Mouse (Mus musculus) adrenal gland, adult 18-20 months (tissue): ENCODE data around the gene Fyn. TPM values are rescaled to one million over a fixed set of nuclear protein-coding genes. Genes with fewer than 3 reads are reported as not detected.

ENCODE experiments used
- DNase-seq, 2 experiments: peaks; one replicate each; pipeline ENCODE4 v3.0.0; 2021 to 2022; ENCODE audit warnings: low spot score in 2 of 2
- total RNA-seq, 2 experiments: library from RNA; stranded (reverse); gene quantifications; 1 replicate in 1 of 2; 2 replicates in 1 of 2; pipeline ENCODE4 v1.2.3; 2021

Fyn gene
- total RNA-seq, 2 experiments from 2014 or later, result 41.4 to 46.2 TPM

- no peak for DNase-seq
These were observed 8.6 kb downstream of the Fyn start for GRCm38 (mm10) chr10:39377219-39377618.

- no peak for DNase-seq
These were observed 9.5 kb downstream of the Fyn start for GRCm38 (mm10) chr10:39378025-39378603.

- no peak for DNase-seq
These were observed 10.6 kb downstream of the Fyn start for GRCm38 (mm10) chr10:39379287-39379686.

DNA sequence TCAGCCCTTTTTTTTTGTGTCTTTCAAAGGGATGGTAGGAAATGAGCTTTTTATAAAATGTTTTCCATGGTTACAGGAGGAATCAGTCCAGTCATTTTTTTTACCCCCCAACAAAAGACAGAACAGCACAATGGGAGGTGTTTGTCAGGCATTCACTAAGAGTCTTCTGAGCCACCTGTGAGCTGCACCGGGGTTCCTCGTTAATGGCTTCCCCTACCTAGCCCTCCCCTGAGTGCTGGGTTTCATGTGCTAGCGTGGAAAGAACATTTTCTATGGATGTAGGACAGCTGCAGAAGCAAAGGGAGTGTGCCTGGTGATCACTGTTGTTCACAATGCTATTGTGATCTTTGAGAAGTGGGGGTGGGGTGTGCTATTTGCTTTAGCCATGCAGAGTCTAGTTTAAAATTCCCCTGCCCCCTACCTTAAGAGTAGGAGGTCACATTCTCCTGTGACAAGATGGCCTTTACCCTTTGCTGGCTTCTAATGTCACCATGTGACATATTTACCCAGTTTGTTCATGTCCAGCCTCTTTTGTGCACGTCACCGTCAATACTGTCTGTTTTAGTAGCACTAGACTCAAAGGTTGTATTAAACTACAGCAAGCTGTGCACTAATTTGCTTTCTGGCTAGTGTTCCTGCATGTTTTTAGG lies 11.2 kb downstream of the Fyn start:
- DNase-seq, result no peak

DNA sequence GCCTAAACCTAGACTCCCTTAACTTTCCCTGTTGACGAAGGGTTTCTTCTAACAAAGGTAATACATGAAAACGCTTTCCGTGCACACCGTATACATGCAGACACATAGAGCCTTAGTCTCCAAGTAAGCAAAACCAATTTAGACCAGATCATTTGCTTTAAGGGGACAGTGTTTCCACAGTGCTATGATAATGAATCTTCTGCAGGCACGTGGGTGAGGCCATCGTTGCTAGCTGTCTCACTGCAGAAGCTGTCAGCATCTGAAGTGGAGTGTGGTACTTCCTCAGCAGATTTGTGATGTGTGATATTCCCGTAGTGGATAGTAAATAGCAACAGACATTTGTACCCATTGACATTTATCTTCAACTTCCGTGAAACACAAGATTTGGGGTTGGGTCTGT lies 16.6 kb downstream of the Fyn start:
- DNase-seq, result no peak

- no peak for DNase-seq
These were observed 17.5 kb downstream of the Fyn start for GRCm38 (mm10) chr10:39386203-39386602.

DNA sequence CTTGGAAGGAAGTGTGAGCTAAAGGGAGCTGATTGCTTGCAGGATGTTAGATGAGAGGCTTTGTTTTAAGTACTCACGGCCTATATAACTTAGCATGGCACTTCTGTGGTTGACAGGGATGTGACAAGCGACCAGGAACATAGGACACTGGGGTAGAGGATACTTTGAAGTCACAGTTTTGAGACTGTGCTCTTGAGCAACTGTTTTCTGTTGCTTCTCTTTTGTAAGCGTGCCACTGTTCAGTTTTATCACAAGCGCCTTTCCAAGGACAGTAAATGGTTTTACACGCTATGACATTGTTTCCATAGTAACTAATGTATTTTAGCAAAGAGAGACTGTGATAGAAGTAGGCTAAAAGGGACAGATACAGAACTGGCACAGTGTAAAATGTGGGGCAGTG lies 18.4 kb downstream of the Fyn start:
- no peak for DNase-seq

DNA sequence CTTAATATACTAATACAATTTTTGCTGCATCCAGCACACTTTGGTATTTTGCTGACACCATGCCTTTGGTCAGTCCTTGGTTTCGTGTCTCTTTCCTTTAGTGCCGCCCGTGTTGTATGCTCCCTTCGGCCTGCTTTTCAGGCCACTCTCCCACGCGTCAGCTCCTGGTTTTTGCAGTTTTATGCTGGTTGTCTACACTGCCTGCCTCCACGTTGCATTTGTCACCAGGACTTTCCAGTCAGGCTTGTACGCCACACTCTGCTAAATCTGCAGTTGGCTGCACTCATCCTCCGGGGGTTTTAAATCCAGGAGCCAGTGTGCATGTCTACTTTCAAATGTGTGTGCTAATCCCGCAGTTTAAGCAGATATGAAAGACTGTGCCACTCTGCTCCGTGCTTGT lies 18.9 kb downstream of the Fyn start:
- DNase-seq, result no peak

DNA sequence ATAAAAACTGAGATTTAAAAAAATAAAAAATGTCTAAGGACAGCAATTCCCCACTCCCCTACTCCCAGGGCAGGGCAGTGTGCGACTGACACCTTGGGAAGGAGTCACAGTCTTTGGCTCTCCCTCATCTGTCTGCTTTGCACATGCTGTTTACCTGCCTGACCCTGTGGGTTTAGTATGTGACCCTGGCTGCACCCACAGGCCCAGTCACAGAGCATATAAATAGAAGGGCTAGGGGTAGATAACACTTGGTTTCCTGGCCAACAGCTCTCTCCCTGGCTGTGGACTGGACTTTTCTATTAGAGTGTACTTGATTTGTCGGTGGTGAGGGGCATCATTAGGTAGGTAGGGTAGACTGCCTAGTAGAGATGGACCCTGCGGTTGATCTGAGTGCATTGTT lies 19.5 kb downstream of the Fyn start:
- DNase-seq, result no peak

DNA sequence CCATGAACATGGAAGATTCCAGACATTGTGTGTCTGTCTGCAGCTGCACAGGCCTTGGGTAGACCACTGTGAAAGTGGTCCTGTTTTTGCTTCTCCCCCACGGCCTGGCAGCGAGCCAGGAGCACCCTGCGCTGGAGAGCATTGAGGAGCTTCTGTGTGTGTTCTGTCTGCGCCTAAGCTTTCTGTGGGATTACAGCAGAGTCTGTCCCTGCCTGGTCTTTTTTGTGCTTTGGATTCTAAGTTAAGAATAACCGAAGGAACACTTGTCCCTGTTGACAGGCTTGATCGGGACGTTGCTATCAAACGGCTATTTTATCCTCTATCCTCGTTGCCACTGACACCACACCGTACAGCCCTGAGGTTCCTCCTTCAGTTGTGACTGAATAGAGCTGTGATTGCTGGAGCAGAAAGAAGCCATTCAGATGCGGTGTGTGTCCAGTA lies 20.8 kb downstream of the Fyn start:
- no peak for DNase-seq

DNA sequence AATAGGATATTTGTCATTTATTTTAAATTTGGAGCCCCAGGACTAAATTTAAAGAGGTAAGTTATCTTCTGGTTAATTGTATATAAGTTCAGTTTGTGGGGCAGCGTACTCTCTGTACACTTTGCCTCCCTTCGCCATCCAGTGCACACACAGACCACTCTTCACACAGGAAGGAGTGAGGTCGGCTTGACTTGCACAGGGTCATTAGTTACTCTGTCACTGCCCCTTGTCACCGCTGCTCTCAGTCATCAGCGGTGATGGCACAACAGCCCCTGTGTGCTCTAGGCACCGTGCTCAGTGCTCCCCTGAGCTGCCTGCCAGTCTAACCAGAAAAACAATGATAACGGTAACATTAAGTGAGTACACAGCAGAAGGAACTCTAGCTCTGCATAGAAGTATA lies 21.9 kb downstream of the Fyn start:
- DNase-seq, result no peak

DNA sequence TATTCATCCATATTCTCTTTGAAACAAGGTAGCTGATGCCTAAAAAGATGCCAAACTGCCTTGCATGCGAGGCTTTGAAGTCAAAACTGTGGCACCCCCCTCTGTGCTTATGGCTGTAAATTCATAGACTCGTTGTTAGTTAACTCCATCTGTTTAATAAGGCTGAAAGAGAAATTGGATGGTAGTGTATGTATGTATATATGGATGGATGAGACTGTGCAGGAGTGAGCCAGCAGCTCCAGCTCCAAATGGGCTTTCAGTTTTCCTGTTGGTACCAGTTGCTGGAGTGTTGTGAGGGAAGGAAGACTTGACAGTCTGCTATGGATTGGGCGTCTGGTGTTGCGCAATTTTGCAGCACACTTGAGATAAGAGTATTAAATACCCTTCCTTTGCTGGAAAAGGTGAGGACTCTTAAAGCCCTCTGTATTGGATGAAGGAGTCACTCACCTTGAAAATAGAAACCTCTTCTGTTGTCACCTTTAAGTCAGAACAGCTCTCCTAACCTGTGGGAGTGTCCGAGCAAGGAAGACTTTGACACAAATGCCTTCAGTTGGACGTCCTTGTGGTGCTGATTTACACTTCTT lies 24.3 kb downstream of the Fyn start:
- no peak for DNase-seq

DNA sequence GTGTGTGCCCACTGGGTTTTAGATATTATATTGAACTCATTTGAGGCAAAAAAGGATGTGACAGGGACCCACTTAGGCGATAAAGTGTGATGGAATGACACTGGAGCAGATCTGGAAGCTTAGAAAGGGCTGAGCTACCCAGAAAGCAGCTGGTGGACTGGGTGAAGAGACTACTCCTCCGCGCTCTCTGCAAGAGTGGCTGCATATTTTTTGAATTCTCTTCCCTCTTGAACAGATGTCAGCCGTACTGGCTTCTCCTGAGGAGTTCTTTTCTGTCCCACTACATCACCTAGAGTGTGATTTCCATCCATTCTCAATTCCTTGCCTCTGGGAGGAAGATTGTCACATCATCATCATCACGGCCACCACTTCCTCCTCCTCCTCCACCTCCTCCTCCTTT lies 26.9 kb downstream of the Fyn start:
- DNase-seq, result no peak

DNA sequence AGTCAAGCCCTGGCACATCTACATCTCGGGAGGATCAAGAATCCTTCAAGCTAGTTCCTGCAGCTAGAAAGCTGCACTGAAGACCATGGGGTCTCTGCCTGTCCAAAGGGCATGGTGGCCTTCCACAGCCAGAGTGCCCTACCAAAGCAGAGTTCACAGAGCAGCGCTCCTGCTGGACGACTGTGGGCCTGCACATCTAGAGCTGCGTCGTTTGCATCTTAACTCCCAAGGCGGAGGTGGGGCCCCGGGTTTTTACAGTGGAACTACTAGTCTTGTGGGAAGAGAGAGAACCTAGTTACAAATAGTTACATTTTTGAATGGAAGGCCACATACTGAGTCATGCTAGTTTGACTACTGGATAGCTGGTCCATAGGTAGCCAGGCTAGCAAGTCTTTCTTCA lies 30.3 kb downstream of the Fyn start:
- no peak for DNase-seq

DNA sequence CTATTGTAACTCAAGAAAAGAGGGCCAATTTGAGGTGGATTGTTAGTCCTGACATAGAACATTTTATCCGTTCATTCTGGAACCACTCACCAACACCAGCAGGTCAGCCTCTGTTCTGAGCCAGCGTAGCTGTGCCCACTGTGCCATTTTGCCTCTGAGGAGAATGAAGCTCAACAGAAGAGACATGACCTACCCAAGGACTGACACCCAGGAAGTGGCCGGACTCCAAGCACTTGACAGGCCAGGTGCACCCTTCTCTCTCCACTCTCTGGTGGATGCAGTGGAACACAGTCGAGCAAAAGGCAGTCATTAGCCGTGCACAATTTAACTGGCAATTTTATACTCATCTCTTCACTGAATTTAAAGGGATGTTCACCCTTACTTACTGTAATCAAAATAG lies 31.5 kb downstream of the Fyn start:
- no peak for DNase-seq

DNA sequence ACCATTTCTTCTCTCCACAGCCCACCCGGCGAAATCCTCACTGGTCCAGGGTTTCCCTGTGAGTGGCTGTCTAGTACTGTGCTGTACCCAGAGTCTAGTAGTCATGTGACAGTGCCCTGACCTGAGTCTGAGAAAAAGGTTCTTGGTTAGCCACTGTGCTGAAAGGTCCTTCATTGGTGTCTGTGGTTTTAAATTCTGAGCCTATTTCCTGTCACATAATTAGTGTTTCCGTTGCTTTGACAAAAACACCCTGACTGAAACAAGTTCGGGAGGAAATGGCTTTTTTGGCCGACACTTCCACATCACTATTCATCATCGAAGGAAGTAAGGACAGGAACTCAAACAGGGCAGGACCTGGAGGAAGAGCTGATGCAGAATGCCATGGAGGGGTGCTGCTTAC lies 33.8 kb downstream of the Fyn start:
- no peak for DNase-seq

- no peak for DNase-seq
These were observed 35.1 kb downstream of the Fyn start for GRCm38 (mm10) chr10:39403706-39404105.

GRCm38 (mm10) chr10:39404175-39404574 lies 35.5 kb downstream of the Fyn start:
- no peak for DNase-seq

- no peak for DNase-seq
These were observed 37.5 kb downstream of the Fyn start for GRCm38 (mm10) chr10:39405982-39406797.

GRCm38 (mm10) chr10:39406798-39407189 lies 38.1 kb downstream of the Fyn start:
- no peak for DNase-seq

DNA sequence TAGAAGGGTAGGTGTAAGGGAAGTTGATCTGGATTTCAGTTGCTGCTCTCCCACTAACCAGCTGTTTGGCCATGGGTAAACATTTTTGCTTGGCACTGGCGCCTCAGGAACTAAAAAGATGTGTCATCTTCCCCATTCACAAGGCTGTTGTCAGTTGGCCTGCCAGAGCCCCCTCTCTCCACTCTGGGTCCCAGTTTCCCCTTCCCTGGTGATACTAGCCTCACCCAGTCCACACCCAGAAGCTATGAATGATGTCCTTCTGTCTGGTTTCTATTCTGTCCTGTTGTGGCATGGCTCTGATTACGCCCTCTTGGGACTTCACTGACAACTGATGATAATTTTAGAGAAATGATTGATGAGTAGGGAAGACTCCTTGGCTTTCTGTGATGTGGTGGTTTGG lies 38.9 kb downstream of the Fyn start:
- no peak for DNase-seq

- no peak for DNase-seq
These were observed 40.9 kb downstream of the Fyn start for GRCm38 (mm10) chr10:39409602-39410001.
